In the genomic region with DNA sequence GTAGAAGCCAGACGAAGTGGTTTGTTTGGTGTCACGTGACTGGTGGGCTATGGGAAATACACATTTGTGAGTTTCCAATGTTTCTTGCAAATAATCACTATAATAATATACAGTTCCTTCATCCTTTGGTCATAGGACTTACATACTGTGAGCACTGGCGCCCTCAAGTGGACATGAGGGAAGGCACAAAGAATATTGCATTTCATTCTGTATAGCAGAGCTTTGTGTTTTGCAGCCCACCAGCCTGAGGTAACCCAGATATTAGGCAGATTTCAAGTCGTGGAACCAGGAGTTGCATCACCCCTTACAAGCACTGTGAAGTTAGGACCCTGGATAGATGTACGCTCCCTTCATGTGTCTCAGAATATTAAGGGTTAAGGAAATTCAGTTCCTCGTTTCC, we compare ENCODE assay signal across 9 mouse cellular contexts. TPM values are rescaled to one million over a fixed set of nuclear protein-coding genes. Genes with fewer than 3 reads are reported as not detected.
DNase-seq lines count a peak whose midpoint lies in the region; ATAC-seq and TF ChIP-seq lines count a peak whose summit lies in the region.
"Had no signal": no experiment of that assay in that cellular context is flagged by ENCODE, and none has a peak within 500 bp of the region (broad histone marks: within the 10 kb centered on the region; RNA-seq: fewer than 3 reads in every experiment).

No protein-coding gene starts in this region.

- TF ChIP-seq CTCF in forebrain, postnatal 0 days (IDR thresholded peaks at IDR 0.05; ENCODE audit: low read depth): peak; percentile 93

- ATAC-seq in liver, embryonic 11.5 days (replicated peaks; ENCODE audit: low FRiP score): no peak
- ATAC-seq in forebrain, postnatal 0 days: peak; percentile 83
- ATAC-seq in neural tube, embryonic 11.5 days (ENCODE audit: insufficient read depth, low FRiP score, low TSS enrichment): peak; percentile 55; the same call in 1 of the 2 replicates

- H3K4me2 ChIP-seq in liver, embryonic 11.5 days: no peak overlapping the region
- H3K4me2 ChIP-seq in forebrain, postnatal 0 days (ENCODE audit: low read depth): no peak overlapping the region
- H3K4me2 ChIP-seq in neural tube, embryonic 11.5 days (ENCODE audit: low read depth): no peak overlapping the region

- H3K9me3 ChIP-seq in liver, embryonic 11.5 days (ENCODE audit: control insufficient read depth, low read length): no peaks in the 10 kb centered on the region
- H3K9me3 ChIP-seq in forebrain, postnatal 0 days (ENCODE audit: low read length): no peaks in the 10 kb centered on the region
- H3K9me3 ChIP-seq in limb, embryonic 10.5 days (replicated peaks): no peaks in the 10 kb centered on the region
- no peaks in the 10 kb centered on the region for H3K9me3 ChIP-seq in neural tube, embryonic 11.5 days (ENCODE audit: control insufficient read depth, low read length)

- H3K36me3 ChIP-seq in liver, embryonic 11.5 days (ENCODE audit: control insufficient read depth, insufficient read depth, low read length): no peaks in the 10 kb centered on the region
- no peaks in the 10 kb centered on the region for H3K36me3 ChIP-seq in forebrain, postnatal 0 days (ENCODE audit: insufficient read depth)
- H3K36me3 ChIP-seq in limb, embryonic 10.5 days: no peaks in the 10 kb centered on the region
- no peaks in the 10 kb centered on the region for H3K36me3 ChIP-seq in neural tube, embryonic 11.5 days (ENCODE audit: control insufficient read depth, insufficient read depth, low read length)

- no peak overlapping the region for H3K4me3 ChIP-seq in liver, embryonic 11.5 days (ENCODE audit: low read depth, low read length)
- H3K4me3 ChIP-seq in forebrain, postnatal 0 days (ENCODE audit: low read depth, low read length): no peak overlapping the region
- no peak overlapping the region for H3K4me3 ChIP-seq in limb, embryonic 10.5 days
- H3K4me3 ChIP-seq in neural tube, embryonic 11.5 days (ENCODE audit: low read depth, low read length): no peak overlapping the region

- no peaks in the 10 kb centered on the region for H3K4me1 ChIP-seq in liver, embryonic 11.5 days (replicated peaks; ENCODE audit: control insufficient read depth, insufficient read depth, low read length)
- no peaks in the 10 kb centered on the region for H3K4me1 ChIP-seq in forebrain, postnatal 0 days (ENCODE audit: insufficient read depth)
- 0 out of 2 replicates have a peak, but pooled peaks cover 4% of the 10 kb centered on the region for H3K4me1 ChIP-seq in limb, embryonic 10.5 days
- no peaks in the 10 kb centered on the region for H3K4me1 ChIP-seq in neural tube, embryonic 11.5 days (ENCODE audit: control insufficient read depth, insufficient read depth, low read length)

- no peak overlapping the region for H3K9ac ChIP-seq in liver, embryonic 11.5 days (ENCODE audit: low read depth, low read length)
- H3K9ac ChIP-seq in forebrain, postnatal 0 days: no peak overlapping the region
- no peak overlapping the region for H3K9ac ChIP-seq in neural tube, embryonic 11.5 days (ENCODE audit: low read length)

- peak; percentile 50 for DNase-seq in liver
- DNase-seq in liver, embryonic 11.5 days (ENCODE audit: low spot score): no peak
- peak; percentile 17 for DNase-seq in c-Kit-positive CD71-positive TER-119-negative erythroid progenitor cells, embryonic 14.5 days (ENCODE audit: low read depth)
- peak; percentile 89 for DNase-seq in forebrain, postnatal 0 days
- DNase-seq in kidney, adult 8-10 months: peak; percentile 31 to 67
- peak; percentile 76 for DNase-seq in limb, embryonic 10.5 days (ENCODE audit: low spot score)
- DNase-seq in neural tube, embryonic 11.5 days (ENCODE audit: low spot score): peak; percentile 78
- DNase-seq in T-cell, adult 2 months (ENCODE audit: low spot score): no peak

- no peak overlapping the region for H3K27ac ChIP-seq in liver, embryonic 11.5 days (ENCODE audit: low read depth, low read length)
- no peak overlapping the region for H3K27ac ChIP-seq in forebrain, postnatal 0 days (ENCODE audit: low read depth, low read length)
- no peak overlapping the region for H3K27ac ChIP-seq in limb, embryonic 10.5 days
- no peak overlapping the region for H3K27ac ChIP-seq in neural tube, embryonic 11.5 days (ENCODE audit: low read depth, low read length)
- H3K27ac ChIP-seq: macrophage had no signal

- H3K27me3 ChIP-seq in liver, embryonic 11.5 days (replicated peaks; ENCODE audit: control insufficient read depth, insufficient read depth, low read length): no peaks in the 10 kb centered on the region
- H3K27me3 ChIP-seq in forebrain, postnatal 0 days (ENCODE audit: insufficient read depth, low read length): no peaks in the 10 kb centered on the region
- H3K27me3 ChIP-seq in limb, embryonic 10.5 days (ENCODE audit: low read depth, poor library complexity, severe bottlenecking): no peaks in the 10 kb centered on the region
- H3K27me3 ChIP-seq in neural tube, embryonic 11.5 days (ENCODE audit: control insufficient read depth, insufficient read depth, low read length): no peaks in the 10 kb centered on the region

- WGBS in liver, embryonic 11.5 days: 31% methylated on average over 6 of the region's 6 CpGs
- 30% methylated on average over 6 of the region's 6 CpGs for WGBS in forebrain, postnatal 0 days
- WGBS in limb, embryonic 10.5 days: 35% methylated on average over 6 of the region's 6 CpGs
- 33% methylated on average over 6 of the region's 6 CpGs for WGBS in neural tube, embryonic 11.5 days

RNA-seq across cellular contexts. Expression of a gene that starts 42.7 kb away (rescaled TPM):
- 2.8 and 3.5 TPM in 2 replicates for polyA plus RNA-seq in liver, embryonic 11.5 days (2014; fragmentation: Nextera tagmentation; extraction: Ambion mirVana)
- total RNA-seq in forebrain, postnatal 0 days (2014; rRNA removed): 2.6 and 5.8 TPM in 2 replicates
- polyA plus RNA-seq in forebrain, postnatal 0 days (2015; fragmentation: Nextera tagmentation; extraction: Ambion mirVana): 0.24 and 0.91 TPM in 2 replicates
- polyA plus RNA-seq in limb, embryonic 10.5 days (2016; fragmentation: Nextera tagmentation; extraction: Ambion mirVana): 5.0 and 5.3 TPM in 2 replicates
- 5.1 and 5.9 TPM in 2 replicates for polyA plus RNA-seq in neural tube, embryonic 11.5 days (2014; fragmentation: Nextera tagmentation; extraction: Ambion mirVana)
- polyA plus RNA-seq: macrophage had no signal

RNA-seq across cellular contexts. Expression of a gene that starts 50.9 kb away (rescaled TPM):
- 0.47 and 0.62 TPM in 2 replicates for polyA plus RNA-seq in liver, embryonic 11.5 days (2014; fragmentation: Nextera tagmentation; extraction: Ambion mirVana)
- total RNA-seq in forebrain, postnatal 0 days (2014; rRNA removed): 0.62 and 1.3 TPM in 2 replicates
- 0.29 and 0.39 TPM in 2 replicates for polyA plus RNA-seq in forebrain, postnatal 0 days (2015; fragmentation: Nextera tagmentation; extraction: Ambion mirVana)
- 0.45 and 0.62 TPM in 2 replicates for polyA plus RNA-seq in limb, embryonic 10.5 days (2016; fragmentation: Nextera tagmentation; extraction: Ambion mirVana)
- 0.61 and 0.77 TPM in 2 replicates for polyA plus RNA-seq in neural tube, embryonic 11.5 days (2014; fragmentation: Nextera tagmentation; extraction: Ambion mirVana)
- polyA plus RNA-seq: macrophage had no signal

Comparison
In these comparisons a context has a peak if more than half of its experiments do, and no peak if none do; other contexts are left out.
1. DNase-seq: peak in liver (single experiment), c-Kit-positive CD71-positive TER-119-negative erythroid progenitor cells, embryonic 14.5 days (single experiment), forebrain, postnatal 0 days (single experiment), kidney, adult 8-10 months (2 of 2), limb, embryonic 10.5 days (single experiment) and neural tube, embryonic 11.5 days (single experiment); none in liver, embryonic 11.5 days (single experiment) and T-cell, adult 2 months (single experiment).